Mouse (Mus musculus) forebrain, embryonic 16.5 days (tissue): ENCODE measurements around the gene Slc25a5. TPM values are rescaled to one million over a fixed set of nuclear protein-coding genes. Genes with fewer than 3 reads are reported as not detected.

Experiments used
- ATAC-seq: fragments of 200-750 bp; cut with Nextera tagmentation; 2 replicates; pipeline ENCODE4 v1.8.0; 2017; ENCODE audit warnings: mild to moderate bottlenecking, moderate library complexity
- H3K27ac ChIP-seq: fragments of 300-500 bp; sonication (generic); 2 replicates; pipeline ENCODE4 v1.5.1; 2014; ENCODE audit warnings: low read length, control low read depth
- H3K27me3 ChIP-seq: fragments of 300-500 bp; sonication (generic); replicated peaks from 2 replicates; pipeline ENCODE4 v1.6.1; 2014; ENCODE audit warnings: low read length; ENCODE audit not compliant: control insufficient read depth, insufficient read depth
- H3K36me3 ChIP-seq: fragments of 300-500 bp; sonication (generic); 2 replicates; pipeline ENCODE4 v1.6.1; 2014; ENCODE audit not compliant: control insufficient read depth, insufficient read depth
- H3K4me1 ChIP-seq: fragments of 300-500 bp; sonication (generic); replicated peaks from 2 replicates; pipeline ENCODE4 v1.6.1; 2014; ENCODE audit warnings: low read length; ENCODE audit not compliant: control insufficient read depth, insufficient read depth
- H3K4me2 ChIP-seq: fragments of 300-500 bp; sonication (generic); 2 replicates; pipeline ENCODE4 v1.6.1; 2014; ENCODE audit warnings: mild to moderate bottlenecking, low read length, control low read depth
- H3K4me3 ChIP-seq: fragments of 300-500 bp; sonication (generic); replicated peaks from 2 replicates; pipeline ENCODE4 v1.5.1; 2014; ENCODE audit warnings: mild to moderate bottlenecking, low read length, control low read depth
- H3K9ac ChIP-seq: fragments of 300-500 bp; sonication (generic); replicated peaks from 2 replicates; pipeline ENCODE4 v1.6.1; 2014; ENCODE audit warnings: low read depth, low read length, control low read depth
- H3K9me3 ChIP-seq: fragments of 300-500 bp; sonication (generic); 2 replicates; pipeline ENCODE4 v1.6.1; 2016; ENCODE audit warnings: low read length; ENCODE audit not compliant: control insufficient read depth
- WGBS: fragments of 180-500 bp; shearing (Covaris S2); extraction: QIAGEN DNeasy Blood & Tissue Kit; methylation state at CpG from one replicate; pipeline ENCODE4 v1.1.7; 2014; 5-methylcytosine and 5-hydroxymethylcytosine counted together
- polyA plus RNA-seq: library from polyadenylated mRNA; unstranded; fragments of >200 nt; fragmentation: Nextera tagmentation; extraction: Ambion mirVana; gene quantifications from 2 replicates; pipeline ENCODE4 v1.2.1, GENCODE M21; 2015

Slc25a5 gene
- polyA plus RNA-seq, 1 experiment from 2014 or later, result 461 TPM

DNA sequence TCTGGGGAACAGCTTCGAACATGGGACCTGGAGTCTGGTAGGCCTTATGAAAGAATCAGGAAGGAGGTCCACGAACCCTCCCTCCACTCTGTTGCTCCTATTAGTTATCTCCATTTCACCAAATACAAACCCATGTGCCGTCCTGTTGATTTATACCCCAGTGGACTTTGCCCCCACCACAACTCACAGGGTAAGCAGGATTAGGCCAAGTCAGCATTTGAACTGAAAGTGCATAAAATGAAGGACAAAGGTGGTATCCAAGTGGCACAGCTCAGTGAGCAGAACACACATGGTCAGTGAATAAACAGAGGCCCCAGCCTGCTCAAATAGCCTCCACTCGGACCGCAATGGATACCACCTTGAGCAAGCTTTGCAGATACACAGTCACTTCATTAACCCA, 33.2 kb upstream of the Slc25a5 start:
- no peak for ATAC-seq
- no peak overlapping the region for H3K4me3 ChIP-seq
- H3K27ac ChIP-seq, result no peak overlapping the region
- no peak overlapping the region for H3K9ac ChIP-seq
- no peak overlapping the region for H3K4me2 ChIP-seq
- peaks cover 6% of the 10 kb centered on the region; the same call in 1 of the 2 replicates for H3K4me1 ChIP-seq
- H3K9me3 ChIP-seq, result no peaks in the 10 kb centered on the region
- WGBS, result 59% methylated on average over 5 of the region's 5 CpGs
- no peaks in the 10 kb centered on the region for H3K27me3 ChIP-seq
- H3K36me3 ChIP-seq, result no peaks in the 10 kb centered on the region

DNA sequence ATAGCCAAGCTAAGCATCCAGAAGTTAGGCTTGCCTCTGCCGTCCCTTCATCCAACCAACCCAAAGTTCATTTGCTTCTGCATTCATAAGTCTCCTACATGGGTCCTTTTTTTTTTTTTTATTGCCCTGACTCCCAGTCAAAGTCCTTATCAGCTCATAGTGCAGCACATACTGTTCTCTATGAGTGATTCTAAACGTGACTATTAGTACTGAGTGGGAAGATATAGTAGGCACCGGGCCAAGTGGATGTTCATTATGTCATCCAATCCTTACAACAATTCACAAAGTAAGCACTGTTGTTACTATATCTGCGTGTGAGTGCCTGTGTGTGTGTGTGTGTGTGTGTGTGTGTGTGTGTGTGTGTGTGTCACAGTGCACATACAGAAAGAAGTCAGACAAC, 32.6 kb upstream of the Slc25a5 start:
- H3K4me3 ChIP-seq, result no peak overlapping the region
- 46% methylated on average over 4 of the region's 4 CpGs for WGBS
- no peak overlapping the region for H3K9ac ChIP-seq
- H3K4me1 ChIP-seq, result peaks cover 6% of the 10 kb centered on the region; the same call in 1 of the 2 replicates
- 0 out of 2 replicates have a peak, but pooled peaks have one; percentile 24 for ATAC-seq
- H3K27ac ChIP-seq, result no peak overlapping the region
- no peak overlapping the region for H3K4me2 ChIP-seq
- no peaks in the 10 kb centered on the region for H3K27me3 ChIP-seq
- H3K9me3 ChIP-seq, result no peaks in the 10 kb centered on the region
- no peaks in the 10 kb centered on the region for H3K36me3 ChIP-seq

DNA sequence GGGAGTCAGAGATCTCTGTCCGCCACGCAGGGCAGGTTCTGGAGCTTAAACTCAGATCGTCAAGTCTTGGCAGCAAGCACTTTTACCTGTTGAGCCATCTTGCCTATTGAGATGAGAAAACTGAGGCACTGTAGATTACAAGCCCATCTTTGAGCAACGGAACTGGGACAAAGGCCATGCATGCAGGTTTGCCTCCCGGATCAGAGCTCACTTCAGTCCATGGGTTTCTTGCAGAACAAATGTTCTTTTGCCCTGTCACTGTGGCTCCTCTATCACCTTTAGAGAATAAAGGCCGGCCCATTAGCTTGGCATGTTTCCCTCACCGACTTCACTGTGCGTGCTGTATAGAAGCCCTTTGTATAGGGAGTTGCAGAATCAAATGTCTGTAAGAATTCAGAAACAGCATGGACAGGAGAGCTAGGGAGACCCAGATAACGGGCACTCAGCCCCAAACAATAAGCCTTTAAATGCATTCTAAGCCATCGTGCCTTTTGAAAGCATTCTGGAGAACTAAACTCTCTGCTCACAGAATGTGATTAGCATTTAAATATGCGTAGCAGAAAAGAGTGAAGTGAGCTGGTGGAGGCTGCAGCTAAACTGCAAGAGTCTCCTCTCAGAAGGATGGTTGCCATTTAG, 32.0 kb upstream of the Slc25a5 start:
- Histone ChIP-seq H3K27ac (peak overlapping the region; percentile 50; the same call in 1 of the 2 replicates), H3K4me3 (no peak overlapping the region), H3K4me1 (peaks cover 6% of the 10 kb centered on the region; the same call in 1 of the 2 replicates), H3K9ac (no peak overlapping the region), H3K27me3 (no peaks in the 10 kb centered on the region), H3K4me2 (peak overlapping the region; percentile 18), H3K9me3 (no peaks in the 10 kb centered on the region), H3K36me3 (no peaks in the 10 kb centered on the region)
- WGBS, result 25% methylated on average over 11 of the region's 11 CpGs
- peak; percentile 65 for ATAC-seq

DNA sequence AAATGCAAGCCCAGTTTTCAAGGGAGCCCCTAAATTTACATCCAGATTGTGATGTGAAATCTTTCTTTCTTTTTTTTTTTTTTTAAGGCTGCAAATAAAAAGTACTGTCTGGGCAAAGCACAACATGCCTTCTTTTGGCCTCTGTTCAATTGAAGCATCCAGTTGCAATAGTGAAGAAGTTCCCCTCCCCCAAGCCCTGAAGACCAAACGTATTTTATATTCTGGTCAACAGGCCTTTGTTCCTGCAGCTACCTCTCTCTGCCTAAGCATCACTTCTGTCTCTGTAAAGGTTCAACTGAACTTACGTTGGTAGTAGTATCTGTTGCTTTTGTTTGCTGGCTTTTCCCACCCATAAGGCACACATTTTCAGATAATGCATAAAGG, 31.5 kb upstream of the Slc25a5 start:
- ATAC-seq, result no peak

DNA sequence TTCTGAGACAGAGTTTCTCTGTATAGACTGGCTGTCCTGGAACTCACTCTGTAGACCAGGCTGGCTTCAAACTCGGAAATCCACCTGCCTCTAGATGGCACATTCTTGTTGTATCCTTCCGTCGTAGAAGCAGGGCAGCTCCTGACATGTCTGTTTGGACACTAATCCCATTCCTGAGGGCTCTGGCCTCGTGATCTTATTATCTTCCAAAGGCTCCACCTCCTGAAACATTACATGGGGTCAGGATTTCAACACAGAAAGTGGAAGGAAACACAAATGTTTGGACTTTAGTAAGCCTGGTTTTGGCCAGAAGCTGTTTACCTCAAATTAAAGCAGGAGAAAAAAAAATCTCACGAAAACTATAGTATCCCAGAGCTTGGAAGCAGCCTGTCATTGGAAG, 28.1 kb upstream of the Slc25a5 start:
- H3K9ac ChIP-seq, result no peak overlapping the region
- no peak overlapping the region for H3K4me3 ChIP-seq
- no peaks in the 10 kb centered on the region for H3K27me3 ChIP-seq
- H3K36me3 ChIP-seq, result no peaks in the 10 kb centered on the region
- H3K4me2 ChIP-seq, result no peak overlapping the region
- no peaks in the 10 kb centered on the region for H3K9me3 ChIP-seq
- no peak for ATAC-seq
- 0 out of 2 replicates have a peak, but pooled peaks cover 3% of the 10 kb centered on the region for H3K4me1 ChIP-seq
- WGBS, result 43% methylated on average over 5 of the region's 5 CpGs
- H3K27ac ChIP-seq, result no peak overlapping the region

More for the DNA sequence above, 31.5 kb upstream of the Slc25a5 start:
- Histone ChIP-seq H3K4me1 (peaks cover 6% of the 10 kb centered on the region; the same call in 1 of the 2 replicates), H3K27ac (peak overlapping the region; percentile 50), H3K36me3 (no peaks in the 10 kb centered on the region), H3K4me3 (no peak overlapping the region), H3K27me3 (no peaks in the 10 kb centered on the region), H3K4me2 (no peak overlapping the region), H3K9ac (no peak overlapping the region), H3K9me3 (no peaks in the 10 kb centered on the region)
- 20% methylated on average over 2 of the region's 2 CpGs for WGBS

DNA sequence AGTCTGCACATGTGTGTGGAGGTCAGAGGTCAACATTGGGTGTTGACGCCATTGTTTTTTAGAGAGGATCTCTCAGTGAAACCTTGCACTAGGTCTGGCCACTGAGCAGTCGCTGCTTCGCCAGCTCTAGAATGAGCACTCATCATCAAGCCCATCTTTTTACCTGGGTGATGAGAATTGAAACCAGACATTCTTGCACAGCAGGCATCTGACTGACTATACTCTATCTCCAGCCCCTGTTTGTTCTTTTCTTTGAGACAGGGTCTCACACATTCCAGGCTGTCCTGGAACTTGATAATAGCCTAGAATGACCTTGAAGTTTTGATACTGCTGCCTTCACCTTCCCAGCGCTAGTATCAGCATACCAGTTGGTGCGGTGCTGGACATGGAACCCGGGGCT, 22.9 kb upstream of the Slc25a5 start:
- Histone ChIP-seq H3K9me3 (no peaks in the 10 kb centered on the region), H3K27me3 (no peaks in the 10 kb centered on the region), H3K9ac (no peak overlapping the region), H3K4me1 (no peaks in the 10 kb centered on the region), H3K36me3 (no peaks in the 10 kb centered on the region), H3K4me3 (no peak overlapping the region), H3K27ac (no peak overlapping the region), H3K4me2 (no peak overlapping the region)
- ATAC-seq, result no peak
- WGBS, result 84% methylated on average over 6 of the region's 6 CpGs

DNA sequence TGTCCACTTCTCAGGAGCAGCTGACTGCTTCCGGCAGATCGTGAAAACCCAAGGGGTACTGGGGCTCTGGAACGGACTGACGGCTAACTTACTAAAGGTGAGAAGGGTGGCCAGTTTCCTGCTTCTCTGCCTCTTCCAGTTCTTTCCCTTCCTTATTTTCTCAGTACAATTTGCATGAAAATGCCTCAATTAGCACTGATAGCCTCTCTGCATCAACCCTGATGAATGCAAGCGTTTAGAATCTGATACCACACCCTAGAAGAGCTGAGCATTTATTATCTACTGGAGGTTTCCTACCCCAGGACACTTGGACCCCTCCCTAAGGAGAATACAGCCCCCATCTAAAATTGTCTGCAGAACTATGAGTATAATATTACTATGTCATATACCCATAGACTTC, 19.9 kb upstream of the Slc25a5 start:
- no peak for ATAC-seq
- H3K27me3 ChIP-seq, result no peaks in the 10 kb centered on the region
- no peaks in the 10 kb centered on the region for H3K4me1 ChIP-seq
- H3K4me3 ChIP-seq, result no peak overlapping the region
- H3K9ac ChIP-seq, result no peak overlapping the region
- no peaks in the 10 kb centered on the region for H3K9me3 ChIP-seq
- no peak overlapping the region for H3K4me2 ChIP-seq
- WGBS, result 89% methylated on average over 5 of the region's 5 CpGs
- no peaks in the 10 kb centered on the region for H3K36me3 ChIP-seq
- no peak overlapping the region for H3K27ac ChIP-seq

DNA sequence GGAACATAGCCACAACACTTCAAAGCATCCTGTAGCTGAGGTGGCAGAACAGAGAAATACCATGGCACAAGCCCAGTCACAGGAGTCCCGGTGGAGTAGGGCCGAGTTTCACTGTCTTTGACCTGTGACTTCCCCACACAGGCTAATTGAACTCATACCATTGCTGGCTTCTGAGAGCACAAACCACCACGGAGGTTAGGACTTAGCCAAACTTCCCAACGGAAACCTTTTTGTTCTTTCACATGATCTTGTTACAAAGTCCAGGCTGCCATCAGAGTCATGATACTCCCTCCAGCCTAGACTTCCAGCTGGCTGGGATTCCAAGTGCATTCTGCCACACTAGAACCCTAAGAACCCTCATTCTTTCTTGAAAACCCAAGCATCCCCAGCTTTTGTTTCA, 17.8 kb upstream of the Slc25a5 start:
- Histone ChIP-seq H3K9me3 (no peaks in the 10 kb centered on the region), H3K4me3 (no peak overlapping the region), H3K36me3 (no peaks in the 10 kb centered on the region), H3K9ac (no peak overlapping the region), H3K27me3 (no peaks in the 10 kb centered on the region), H3K27ac (no peak overlapping the region), H3K4me1 (no peaks in the 10 kb centered on the region), H3K4me2 (no peak overlapping the region)
- ATAC-seq, result no peak
- 80% methylated on average over 4 of the region's 4 CpGs for WGBS

DNA sequence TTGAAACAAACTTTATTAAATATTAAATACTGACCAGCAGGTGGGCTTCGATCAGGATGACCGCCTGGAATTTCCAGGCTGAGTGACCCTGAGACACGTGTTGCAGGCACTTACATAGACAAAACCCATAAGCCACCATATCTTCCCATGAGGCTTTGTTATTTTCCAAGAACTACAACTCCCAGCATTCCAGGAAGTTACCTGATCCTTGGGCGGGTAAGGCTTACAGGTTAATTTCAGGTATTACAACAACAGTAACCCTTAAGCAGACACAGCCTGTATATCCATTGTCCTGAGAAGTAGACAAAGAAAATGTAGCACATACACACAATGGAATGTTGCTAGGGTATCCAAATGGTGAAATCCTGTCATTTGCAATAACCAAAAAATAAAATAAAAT, 6.1 kb upstream of the Slc25a5 start:
- no peak for ATAC-seq
- H3K36me3 ChIP-seq, result no peaks in the 10 kb centered on the region
- no peaks in the 10 kb centered on the region for H3K4me1 ChIP-seq
- H3K9ac ChIP-seq, result no peak overlapping the region
- WGBS, result 61% methylated on average over 4 of the region's 4 CpGs
- H3K27ac ChIP-seq, result no peak overlapping the region
- no peak overlapping the region for H3K4me2 ChIP-seq
- no peaks in the 10 kb centered on the region for H3K9me3 ChIP-seq
- no peaks in the 10 kb centered on the region for H3K27me3 ChIP-seq
- no peak overlapping the region for H3K4me3 ChIP-seq

DNA sequence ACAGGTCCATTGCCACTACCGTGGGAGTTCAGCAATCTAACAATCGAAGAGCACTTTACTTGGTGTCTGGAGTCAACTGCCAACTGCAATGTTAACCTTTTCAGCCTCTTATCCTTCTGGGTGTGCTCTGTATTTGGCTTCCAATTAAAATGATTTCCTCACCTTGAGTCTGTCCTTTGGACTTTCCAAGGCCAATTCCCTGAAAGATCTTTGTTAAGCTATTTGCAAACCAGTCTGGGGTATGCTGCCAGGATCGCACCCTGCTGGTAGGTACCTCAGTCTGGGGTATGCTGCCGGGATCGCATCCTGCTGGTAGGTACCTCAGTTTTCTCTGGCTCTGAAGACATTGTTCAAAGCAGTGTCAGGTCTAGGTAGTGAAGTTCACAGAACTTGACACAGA, 880 bp upstream of the Slc25a5 start:
- Histone ChIP-seq H3K4me2 (no peak overlapping the region), H3K4me3 (no peak overlapping the region), H3K9ac (no peak overlapping the region), H3K27ac (no peak overlapping the region), H3K36me3 (0 out of 2 replicates have a peak, but pooled peaks cover 2% of the 10 kb centered on the region), H3K4me1 (no peaks in the 10 kb centered on the region), H3K9me3 (no peaks in the 10 kb centered on the region), H3K27me3 (no peaks in the 10 kb centered on the region)
- 63% methylated on average over 5 of the region's 5 CpGs for WGBS
- no peak for ATAC-seq
